7 mouse cellular contexts compared by ENCODE assay signal in the genomic region with DNA sequence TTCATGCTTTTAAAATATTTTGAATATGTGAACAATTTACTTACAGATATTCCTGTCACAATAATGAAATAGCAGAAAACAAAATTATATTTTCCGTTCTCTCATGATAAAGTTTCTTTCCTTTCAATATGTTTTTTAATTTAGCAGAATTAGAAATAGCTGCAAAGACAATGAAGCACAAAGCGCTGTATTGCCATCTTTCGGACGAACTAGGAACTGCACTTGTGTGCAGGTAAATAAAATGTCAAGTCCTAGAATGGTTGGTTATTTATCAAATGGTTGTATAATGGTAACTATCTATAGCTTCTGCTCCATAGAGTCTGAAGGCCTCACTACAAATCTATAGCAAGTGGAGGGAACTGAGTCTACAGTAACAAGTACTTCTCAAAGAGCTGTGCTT.
DNase-seq lines count a peak whose midpoint lies in the region; ATAC-seq lines count a peak whose summit lies in the region.

No protein-coding gene starts in this region.

- H3K27ac ChIP-seq in liver, embryonic 12.5 days: no peak overlapping the region
- no peak overlapping the region for H3K27ac ChIP-seq in neural tube, embryonic 11.5 days (ENCODE audit: low read depth, low read length)

- H3K4me3 ChIP-seq in liver, embryonic 12.5 days: no peak overlapping the region
- H3K4me3 ChIP-seq in neural tube, embryonic 11.5 days (ENCODE audit: low read depth, low read length): no peak overlapping the region

- H3K4me1 ChIP-seq in liver, embryonic 12.5 days: peaks cover 7% of the 10 kb centered on the region; the same call in 1 of the 2 replicates
- peaks cover 6% of the 10 kb centered on the region; the same call in 1 of the 2 replicates for H3K4me1 ChIP-seq in neural tube, embryonic 11.5 days (ENCODE audit: control insufficient read depth, insufficient read depth, low read length)

- no peak overlapping the region for H3K4me2 ChIP-seq in liver, embryonic 12.5 days
- no peak overlapping the region for H3K4me2 ChIP-seq in neural tube, embryonic 11.5 days (ENCODE audit: low read depth)

- DNase-seq in liver: peak; percentile 46
- DNase-seq in MEL-GATA-1-ER (ENCODE audit: extremely low read depth, low read depth): peak; percentile 51
- DNase-seq in cerebellum, adult 18-20 months: peak; percentile 55 to 68
- peak; percentile 71 for DNase-seq in gastrocnemius, postnatal 10 days
- peak; percentile 64 to 74 for DNase-seq in layer of hippocampus, postnatal 14 days (ENCODE audit: low spot score in 2 of 2)
- peak; percentile 70 for DNase-seq in neural tube, embryonic 11.5 days (ENCODE audit: low spot score)

- WGBS in liver, embryonic 12.5 days (ENCODE audit: insufficient replicate concordance): under 1% methylated on average over 4 of the region's 4 CpGs
- 5% methylated on average over 4 of the region's 4 CpGs for WGBS in neural tube, embryonic 11.5 days

- H3K9me3 ChIP-seq in liver, embryonic 12.5 days (replicated peaks): no peaks in the 10 kb centered on the region
- H3K9me3 ChIP-seq in neural tube, embryonic 11.5 days (ENCODE audit: control insufficient read depth, low read length): no peaks in the 10 kb centered on the region

- no peak overlapping the region for H3K9ac ChIP-seq in liver, embryonic 12.5 days
- no peak overlapping the region for H3K9ac ChIP-seq in neural tube, embryonic 11.5 days (ENCODE audit: low read length)

- H3K36me3 ChIP-seq in liver, embryonic 12.5 days: no peaks in the 10 kb centered on the region
- H3K36me3 ChIP-seq in neural tube, embryonic 11.5 days (ENCODE audit: control insufficient read depth, insufficient read depth, low read length): no peaks in the 10 kb centered on the region

- H3K27me3 ChIP-seq in liver, embryonic 12.5 days (replicated peaks): no peaks in the 10 kb centered on the region
- no peaks in the 10 kb centered on the region for H3K27me3 ChIP-seq in neural tube, embryonic 11.5 days (ENCODE audit: control insufficient read depth, insufficient read depth, low read length)

- no peak for ATAC-seq in liver, embryonic 12.5 days
- no peak for ATAC-seq in neural tube, embryonic 11.5 days (ENCODE audit: insufficient read depth, low FRiP score, low TSS enrichment)
